Mouse (Mus musculus) embryonic facial prominence, embryonic 11.5 days (tissue): ENCODE measurements around the gene Pbx1. TPM values are rescaled to one million over a fixed set of nuclear protein-coding genes. Genes with fewer than 3 reads are reported as not detected.

Experiments
- ATAC-seq: fragments of 200-750 bp; cut with Nextera tagmentation; replicated peaks from 2 replicates; pipeline ENCODE4 v1.8.0; 2017; ENCODE audit warnings: low read depth; ENCODE audit not compliant: insufficient number of reproducible peaks, low FRiP score, low TSS enrichment
- DNase-seq: peaks from one replicate; pipeline ENCODE4 v3.0.0-alpha.2; 2015; ENCODE audit warnings: low spot score
- H3K27ac ChIP-seq: fragments of 300-500 bp; sonication (generic); replicated peaks from 2 replicates; pipeline ENCODE4 v1.5.1; 2014; ENCODE audit warnings: mild to moderate bottlenecking, low read depth, low read length, control low read depth
- H3K27me3 ChIP-seq: fragments of 300-500 bp; sonication (generic); 2 replicates; pipeline ENCODE4 v1.6.1; 2014; ENCODE audit warnings: mild to moderate bottlenecking, low read length, moderate library complexity, mixed read lengths; ENCODE audit not compliant: control insufficient read depth, insufficient read depth
- H3K36me3 ChIP-seq: fragments of 300-500 bp; sonication (generic); replicated peaks from 2 replicates; pipeline ENCODE4 v1.6.1; 2014; ENCODE audit warnings: low read depth, mild to moderate bottlenecking, low read length, moderate library complexity, mixed read lengths; ENCODE audit not compliant: control insufficient read depth, insufficient read depth
- H3K4me1 ChIP-seq: fragments of 300-500 bp; sonication (generic); 2 replicates; pipeline ENCODE4 v1.6.1; 2014; ENCODE audit warnings: low read length, mixed read lengths; ENCODE audit not compliant: control insufficient read depth, insufficient read depth
- H3K4me2 ChIP-seq: fragments of 300-500 bp; sonication (generic); 2 replicates; pipeline ENCODE4 v1.6.1; 2014; ENCODE audit warnings: low read depth, mild to moderate bottlenecking, control low read depth, low read length, moderate library complexity
- H3K4me3 ChIP-seq: fragments of 300-500 bp; sonication (generic); 2 replicates; pipeline ENCODE4 v1.5.1; 2014; ENCODE audit warnings: low read depth, low read length, control low read depth
- H3K9ac ChIP-seq: fragments of 300-500 bp; sonication (generic); replicated peaks from 2 replicates; pipeline ENCODE4 v1.6.1; 2014; ENCODE audit warnings: mild to moderate bottlenecking, control low read depth, low read length
- H3K9me3 ChIP-seq: fragments of 300-500 bp; sonication (generic); replicated peaks from 2 replicates; pipeline ENCODE4 v1.6.1; 2016; ENCODE audit warnings: mild to moderate bottlenecking, low read length, inconsistent platforms, mixed read lengths; ENCODE audit not compliant: control insufficient read depth
- WGBS: fragments of 180-500 bp; shearing (Covaris S2); extraction: QIAGEN DNeasy Blood & Tissue Kit; methylation state at CpG from one replicate; pipeline ENCODE4 v1.1.7; 2014; 5-methylcytosine and 5-hydroxymethylcytosine counted together
- polyA plus RNA-seq: library from polyadenylated mRNA; unstranded; fragments of >200 nt; fragmentation: Nextera tagmentation; extraction: Ambion mirVana; gene quantifications from 2 replicates; pipeline ENCODE4 v1.2.1, GENCODE M21; 2014

The Pbx1 gene
- polyA plus RNA-seq, 1 experiment from 2014 or later: 47.8 TPM

DNA sequence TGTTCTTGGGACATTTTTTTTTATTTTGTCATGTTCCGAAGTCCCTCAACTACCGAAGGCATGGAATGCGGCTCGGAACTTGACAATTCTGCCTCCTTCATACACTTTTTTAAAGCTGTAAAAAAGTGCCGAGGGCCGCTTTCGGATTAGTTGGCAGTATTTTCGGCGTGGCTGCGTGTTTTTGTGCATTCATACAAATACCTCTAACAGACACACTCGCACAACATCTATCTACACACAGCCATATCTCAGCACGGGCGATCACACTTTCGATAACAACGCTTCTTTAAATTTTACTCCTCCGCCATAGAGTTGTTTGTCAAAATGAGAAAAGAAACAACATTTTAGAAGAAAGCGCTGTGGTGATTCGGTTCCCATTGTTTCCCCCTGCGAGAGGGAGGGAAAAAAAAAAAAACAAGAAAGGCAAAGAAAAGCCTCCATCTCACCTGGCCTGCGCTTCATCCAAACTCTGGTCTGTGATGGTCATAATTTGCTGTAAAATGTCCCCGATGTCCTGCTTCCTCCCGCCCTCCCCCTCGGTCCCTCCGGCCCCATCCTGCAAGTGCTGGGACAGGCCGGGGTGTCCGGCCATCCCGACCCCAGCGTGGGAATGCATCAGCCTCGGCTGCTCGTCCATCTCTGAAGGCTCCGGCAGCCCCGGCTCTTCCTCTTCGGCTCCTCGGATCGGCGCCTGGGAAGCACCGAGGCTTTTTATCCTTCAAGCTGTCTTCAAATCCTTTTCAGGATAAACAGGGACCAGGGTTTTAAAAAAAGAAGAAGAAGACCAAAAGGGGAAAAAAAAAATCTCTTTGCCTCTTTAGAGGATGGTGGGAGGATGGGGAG, 981 bp downstream of the Pbx1 start:
- no peaks in the 10 kb centered on the region for H3K4me1 ChIP-seq
- H3K27me3 ChIP-seq: no peaks in the 10 kb centered on the region
- no peaks in the 10 kb centered on the region for H3K36me3 ChIP-seq
- DNase-seq: peak; percentile 36
- peak overlapping the region; percentile 100 for H3K27ac ChIP-seq
- H3K9ac ChIP-seq: peak overlapping the region; percentile 97
- H3K9me3 ChIP-seq: no peaks in the 10 kb centered on the region
- H3K4me2 ChIP-seq: peak overlapping the region; percentile 36
- WGBS: under 1% methylated on average over 37 of the region's 37 CpGs
- ATAC-seq: no peak
- H3K4me3 ChIP-seq: peak overlapping the region; percentile 93

DNA sequence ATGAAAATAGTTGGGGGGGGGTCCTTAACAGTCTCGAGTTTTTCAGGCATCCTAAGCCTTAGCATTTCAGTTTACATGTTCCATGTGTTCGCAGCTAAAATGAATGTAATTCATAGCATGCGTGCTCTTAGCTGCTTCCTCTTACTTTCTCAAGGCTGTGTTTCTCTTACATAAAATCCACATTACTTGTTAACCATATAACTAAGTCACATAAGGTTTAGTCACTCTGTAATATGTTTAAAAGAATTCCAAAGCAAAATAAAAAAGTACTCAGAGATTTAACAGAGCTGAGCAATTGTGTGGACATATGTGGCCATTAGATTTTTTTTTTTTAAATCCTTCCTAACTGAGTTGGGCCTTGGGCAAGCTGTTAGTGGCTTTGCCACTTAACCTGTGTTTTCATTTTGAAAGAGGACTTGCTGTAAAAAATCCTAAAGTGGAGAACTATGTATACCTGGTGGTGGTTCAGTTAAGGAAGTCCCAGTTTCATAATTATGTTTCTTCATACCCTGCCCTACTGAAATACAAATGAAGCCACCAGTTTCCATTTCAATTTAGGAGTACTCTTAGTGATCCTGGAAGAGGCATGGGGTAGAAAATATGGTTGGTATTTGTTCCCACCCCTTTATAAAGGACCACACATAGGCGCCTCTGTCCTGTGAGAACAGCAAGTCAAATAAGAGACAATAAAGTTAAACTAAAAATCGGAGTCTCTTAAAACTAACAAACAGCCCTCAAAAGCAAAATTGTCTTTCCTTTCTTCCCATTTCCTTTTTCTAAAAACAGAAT, 2.0 kb downstream of the Pbx1 start:
- no peaks in the 10 kb centered on the region for H3K9me3 ChIP-seq
- peak; percentile 33 for DNase-seq
- no peaks in the 10 kb centered on the region for H3K27me3 ChIP-seq
- peak overlapping the region; percentile 49 for H3K4me2 ChIP-seq
- peak overlapping the region; percentile 68 for H3K9ac ChIP-seq
- H3K4me1 ChIP-seq: peaks cover 2% of the 10 kb centered on the region; the same call in 1 of the 2 replicates
- H3K27ac ChIP-seq: peak overlapping the region; percentile 100; the same call in 1 of the 2 replicates
- ATAC-seq: no peak
- peak overlapping the region; percentile 93 for H3K4me3 ChIP-seq
- WGBS: 1% methylated on average over 5 of the region's 5 CpGs
- no peaks in the 10 kb centered on the region for H3K36me3 ChIP-seq

DNA sequence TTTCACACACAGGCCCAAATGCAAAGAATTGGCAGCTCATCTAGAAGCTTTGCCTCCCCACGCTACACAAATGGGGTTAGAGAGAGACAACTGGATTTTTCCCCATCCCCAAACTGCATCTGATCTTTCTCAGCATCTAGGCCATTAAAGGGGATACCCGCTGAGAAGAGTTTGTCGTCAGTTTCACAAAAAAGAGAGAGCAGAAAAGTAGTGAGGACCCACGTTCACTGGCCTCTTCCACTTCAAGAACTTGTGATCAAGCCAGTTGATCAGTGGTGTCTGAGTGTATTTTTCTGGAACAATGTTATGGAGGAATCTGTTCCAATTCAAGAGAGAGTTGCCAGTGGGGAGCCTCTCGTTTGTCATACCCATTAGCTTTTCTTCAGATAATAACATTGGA, 2.7 kb downstream of the Pbx1 start:
- ATAC-seq (no peak), DNase-seq (peak; percentile 40)
- H3K27me3 ChIP-seq: no peaks in the 10 kb centered on the region
- no peaks in the 10 kb centered on the region for H3K36me3 ChIP-seq
- H3K9me3 ChIP-seq: no peaks in the 10 kb centered on the region
- H3K27ac ChIP-seq: 0 out of 2 replicates have a peak overlapping the region, but pooled peaks have one; percentile 29
- peak overlapping the region; percentile 93 for H3K4me3 ChIP-seq
- H3K9ac ChIP-seq: peak overlapping the region; percentile 68
- peak overlapping the region; percentile 49 for H3K4me2 ChIP-seq
- 0% methylated on average over 5 of the region's 5 CpGs for WGBS
- H3K4me1 ChIP-seq: peaks cover 2% of the 10 kb centered on the region; the same call in 1 of the 2 replicates

DNA sequence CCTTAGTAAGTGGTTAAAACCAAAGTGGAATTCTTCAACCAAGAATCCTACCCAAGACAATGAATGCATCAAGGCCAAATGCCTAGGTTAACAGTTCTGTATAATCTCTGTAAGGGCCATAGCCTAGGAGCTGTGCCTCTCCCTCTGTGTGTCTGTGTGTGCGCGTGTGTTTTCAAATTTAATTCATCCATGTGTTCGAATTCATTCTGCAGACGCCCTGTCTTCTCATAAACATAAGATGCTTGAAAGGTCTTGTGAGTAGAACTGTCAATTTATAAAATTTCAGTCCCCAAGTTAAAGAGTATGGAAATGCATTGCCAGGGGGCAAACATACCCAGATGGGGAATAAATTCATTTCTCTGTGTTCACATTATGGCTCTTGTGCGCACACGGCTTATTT, 3.8 kb downstream of the Pbx1 start:
- Histone ChIP-seq H3K27me3 (no peaks in the 10 kb centered on the region), H3K9ac (peak overlapping the region; percentile 61), H3K36me3 (no peaks in the 10 kb centered on the region), H3K4me1 (peaks cover 5% of the 10 kb centered on the region), H3K27ac (0 out of 2 replicates have a peak overlapping the region, but pooled peaks have one; percentile 32), H3K9me3 (no peaks in the 10 kb centered on the region), H3K4me3 (peak overlapping the region; percentile 93), H3K4me2 (peak overlapping the region; percentile 36)
- DNase-seq (no peak), ATAC-seq (no peak)
- WGBS: 23% methylated on average over 6 of the region's 6 CpGs

DNA sequence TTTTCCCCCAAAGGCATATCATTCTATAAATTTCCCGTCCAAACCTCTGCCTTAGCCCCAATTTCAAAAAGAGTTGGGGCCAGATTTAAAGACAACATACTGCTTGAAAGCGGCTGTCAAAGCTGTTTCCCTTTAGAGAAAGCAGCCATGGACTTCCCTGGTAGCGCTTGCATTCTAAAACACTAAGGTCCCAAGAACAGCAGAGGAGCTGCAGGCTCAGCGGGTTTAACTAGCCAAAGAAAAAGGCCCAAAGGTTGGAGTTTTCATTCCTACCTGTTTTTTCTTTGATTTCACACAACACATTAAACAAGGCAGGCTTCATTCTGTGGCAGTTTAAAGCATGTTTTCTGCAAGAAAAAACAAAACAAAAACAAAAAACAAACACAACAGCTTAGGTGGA, 4.5 kb downstream of the Pbx1 start:
- Histone ChIP-seq H3K9ac (peak overlapping the region; percentile 51), H3K4me1 (peaks cover 5% of the 10 kb centered on the region), H3K27me3 (no peaks in the 10 kb centered on the region), H3K9me3 (no peaks in the 10 kb centered on the region), H3K4me3 (peak overlapping the region; percentile 93), H3K4me2 (peak overlapping the region; percentile 36), H3K27ac (peak overlapping the region; percentile 35; the same call in 1 of the 2 replicates), H3K36me3 (no peaks in the 10 kb centered on the region)
- 10% methylated on average over 4 of the region's 4 CpGs for WGBS
- DNase-seq (peak; percentile 50), ATAC-seq (no peak)

DNA sequence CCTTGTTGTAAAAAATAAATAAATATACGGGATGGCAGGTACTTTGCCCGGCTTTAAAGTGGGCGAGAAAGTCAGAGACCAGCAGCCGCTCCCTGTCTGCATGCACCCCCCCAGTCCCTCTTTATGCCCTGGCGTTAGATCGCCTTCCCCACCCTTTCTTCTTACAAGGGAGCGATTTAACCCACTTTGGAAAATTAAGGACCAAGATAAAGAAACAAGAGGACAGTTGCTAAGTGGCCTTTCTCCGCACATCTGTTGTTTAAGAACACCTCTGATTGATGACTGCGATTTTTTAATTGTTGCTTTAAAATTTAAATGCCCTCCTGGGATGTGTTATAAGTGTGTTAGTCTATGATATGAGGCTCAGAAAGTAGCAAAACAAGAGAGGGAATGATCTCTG, 5.2 kb downstream of the Pbx1 start:
- peaks cover 5% of the 10 kb centered on the region for H3K4me1 ChIP-seq
- ATAC-seq (no peak), DNase-seq (no peak)
- peak overlapping the region; percentile 93 for H3K4me3 ChIP-seq
- peak overlapping the region; percentile 36 for H3K4me2 ChIP-seq
- H3K9ac ChIP-seq: peak overlapping the region; percentile 51
- peak overlapping the region; percentile 35; the same call in 1 of the 2 replicates for H3K27ac ChIP-seq
- WGBS: 49% methylated on average over 9 of the region's 9 CpGs
- H3K9me3 ChIP-seq: no peaks in the 10 kb centered on the region
- no peaks in the 10 kb centered on the region for H3K36me3 ChIP-seq
- no peaks in the 10 kb centered on the region for H3K27me3 ChIP-seq

DNA sequence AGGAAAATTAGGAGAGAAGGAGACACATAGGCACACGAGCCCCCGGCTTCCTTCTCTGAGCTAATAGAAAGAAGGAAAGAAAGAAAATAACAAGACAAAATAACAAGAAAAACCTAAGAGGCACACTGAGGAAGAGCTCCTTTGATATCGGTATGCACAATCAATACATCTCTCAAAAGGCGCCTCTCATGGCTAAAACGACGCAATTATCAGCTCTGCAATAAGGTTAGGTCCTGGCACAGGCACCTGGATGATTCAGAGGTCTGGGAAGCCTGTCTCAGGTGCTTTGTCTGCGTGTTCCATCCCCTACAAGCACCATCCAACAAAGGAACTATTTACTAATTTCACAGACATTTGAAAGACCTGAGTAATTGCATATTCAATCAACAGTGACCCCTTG, 5.8 kb downstream of the Pbx1 start:
- Histone ChIP-seq H3K27ac (no peak overlapping the region), H3K9me3 (no peaks in the 10 kb centered on the region), H3K9ac (peak overlapping the region; percentile 51), H3K4me1 (peaks cover 5% of the 10 kb centered on the region), H3K36me3 (no peaks in the 10 kb centered on the region), H3K27me3 (no peaks in the 10 kb centered on the region), H3K4me2 (peak overlapping the region; percentile 36), H3K4me3 (peak overlapping the region; percentile 93)
- 41% methylated on average over 7 of the region's 7 CpGs for WGBS
- ATAC-seq (no peak), DNase-seq (no peak)
